ENCODE assay signal across 7 mouse cellular contexts in the genomic region with DNA sequence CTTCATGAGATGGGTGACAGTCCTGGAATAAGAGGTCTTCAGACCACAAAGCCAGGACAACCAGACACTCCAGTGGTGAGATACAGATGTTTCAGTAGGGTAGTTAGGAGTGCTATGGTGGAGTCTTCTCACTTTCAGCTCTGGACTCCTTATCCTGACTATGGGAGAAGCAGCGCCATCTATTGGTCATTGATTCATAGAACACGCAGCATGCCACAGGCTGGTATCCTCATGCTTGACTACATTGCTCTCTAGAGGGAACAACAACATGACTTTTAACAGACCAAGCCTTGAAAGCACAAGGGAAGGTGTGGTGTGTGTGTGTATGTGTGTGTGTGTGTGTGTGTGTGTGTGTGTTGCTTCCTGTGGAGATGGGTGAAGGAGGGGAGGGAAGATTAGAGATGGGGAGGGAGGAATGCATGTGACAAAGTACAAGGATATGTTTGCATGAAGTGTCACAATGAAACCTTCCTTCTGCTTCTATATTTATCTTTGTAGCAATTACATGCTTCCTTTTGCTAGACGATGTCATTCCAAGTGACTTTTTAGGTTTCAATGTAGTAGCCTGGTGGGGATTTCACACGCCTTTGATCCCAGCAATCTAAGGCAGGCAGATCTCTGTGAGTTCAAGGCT. TPM values are rescaled to one million over a fixed set of nuclear protein-coding genes. Genes with fewer than 3 reads are reported as not detected.
A peak's percentile ranks its signal among the peaks of the same experiment; 100 is the strongest.
DNase-seq lines count a peak whose midpoint lies in the region; ATAC-seq and TF ChIP-seq lines count a peak whose summit lies in the region.

No protein-coding gene starts in this region.

- H3K4me2 ChIP-seq in heart, embryonic 16.5 days (ENCODE audit: low read depth, low read length): no peak overlapping the region
- H3K4me2 ChIP-seq in lung, embryonic 14.5 days: no peak overlapping the region

- H3K9ac ChIP-seq in heart, embryonic 16.5 days (ENCODE audit: low read length): no peak overlapping the region
- H3K9ac ChIP-seq in lung, embryonic 14.5 days: no peak overlapping the region

- H3K27ac ChIP-seq in heart, embryonic 16.5 days (ENCODE audit: low read length): no peak overlapping the region
- no peak overlapping the region; the same call in 1 of the 2 replicates for H3K27ac ChIP-seq in lung, embryonic 14.5 days (ENCODE audit: low read depth)

- H3K4me1 ChIP-seq in heart, embryonic 16.5 days (ENCODE audit: control insufficient read depth, insufficient read depth, low read length): peaks cover 6% of the 10 kb centered on the region; the same call in 1 of the 2 replicates
- H3K4me1 ChIP-seq in lung, embryonic 14.5 days (ENCODE audit: insufficient read depth): peaks cover 4% of the 10 kb centered on the region; the same call in 1 of the 2 replicates

- no peak overlapping the region for H3K4me3 ChIP-seq in heart, embryonic 16.5 days (ENCODE audit: low read length)
- no peak overlapping the region for H3K4me3 ChIP-seq in lung, embryonic 14.5 days (ENCODE audit: low read depth, low read length)

- TF ChIP-seq CTCF in lung, embryonic 14.5 days (IDR thresholded peaks at IDR 0.05; ENCODE audit: low read depth): peak; percentile 90

- peak; percentile 46 for DNase-seq in Muller cell, postnatal 12 days (ENCODE audit: inconsistent ontology term)
- peak; percentile 73 to 78 for DNase-seq in cerebellum, postnatal 14 days
- peak; percentile 66 to 68 for DNase-seq in kidney, postnatal 36 days
- peak; percentile 96 for DNase-seq in lung, embryonic 14.5 days
- DNase-seq in right cerebral cortex, postnatal 14 days: peak; percentile 41

- no peaks in the 10 kb centered on the region for H3K36me3 ChIP-seq in heart, embryonic 16.5 days (ENCODE audit: control insufficient read depth, insufficient read depth)
- H3K36me3 ChIP-seq in lung, embryonic 14.5 days (ENCODE audit: insufficient read depth): no peaks in the 10 kb centered on the region

- no peaks in the 10 kb centered on the region for H3K9me3 ChIP-seq in heart, embryonic 16.5 days (replicated peaks; ENCODE audit: control insufficient read depth, low read length)
- no peaks in the 10 kb centered on the region for H3K9me3 ChIP-seq in lung, embryonic 14.5 days (ENCODE audit: low read depth, low read length)

- ATAC-seq in CD4-positive, CD25-positive, alpha-beta regulatory T cell, adult 4 months: peak; percentile 49
- peak; percentile 55 for ATAC-seq in heart, embryonic 16.5 days (replicated peaks; ENCODE audit: extremely low read depth, insufficient read depth, low FRiP score)
- peak; percentile 70 for ATAC-seq in lung, embryonic 14.5 days (ENCODE audit: insufficient read depth)

- H3K27me3 ChIP-seq in heart, embryonic 16.5 days (ENCODE audit: control insufficient read depth, insufficient read depth, low read length): no peaks in the 10 kb centered on the region
- no peaks in the 10 kb centered on the region for H3K27me3 ChIP-seq in lung, embryonic 14.5 days (ENCODE audit: insufficient read depth, low read length)

- WGBS in heart, embryonic 16.5 days: 29% methylated on average over 4 of the region's 4 CpGs
- WGBS in lung, embryonic 14.5 days: 37% methylated on average over 4 of the region's 4 CpGs

RNA-seq across cellular contexts. Expression of a gene that starts 49.0 kb away (rescaled TPM):
- 10 to 100 TPM; 16.2 to 18.8 TPM for polyA plus RNA-seq in CD4-positive, CD25-positive, alpha-beta regulatory T cell, adult 4 months (2017; shearing (Covaris generic))
- polyA plus RNA-seq in heart, embryonic 16.5 days (2015; fragmentation: Nextera tagmentation; extraction: Ambion mirVana): 8.9 and 9.1 TPM in 2 replicates
- 14.6 and 16.1 TPM in 2 replicates for polyA plus RNA-seq in lung, embryonic 14.5 days (2014; fragmentation: Nextera tagmentation; extraction: Ambion mirVana)

Comparison
In these comparisons a context has a peak if more than half of its experiments do, and no peak if none do; other contexts are left out.
1. DNase-seq: peak in every context shown above with its lines; median percentile 96 in lung, embryonic 14.5 days; 76 in cerebellum, postnatal 14 days; 67 in kidney, postnatal 36 days; 46 in Muller cell, postnatal 12 days; 41 in right cerebral cortex, postnatal 14 days.